Mouse (Mus musculus): ENCODE results near the gene Gm43951.
A peak's percentile ranks its signal among the peaks of the same experiment; 100 is the strongest.

The Gm43951 gene

GRCm38 (mm10) chr11:72206341-72207203 lies at the start of gene Gm43951:
Gm43951 (minus strand) TSS chr11:72206840.
- DNase-seq (ENCODE audit: low spot score in 2 of 2) = peak in 1 of 2 experiments; percentile 30

- no peak for DNase-seq (ENCODE audit: low spot score in 2 of 2)
Observed at GRCm38 (mm10) chr11:72256441-72256840, 49.8 kb upstream of the Gm43951 start.

DNA sequence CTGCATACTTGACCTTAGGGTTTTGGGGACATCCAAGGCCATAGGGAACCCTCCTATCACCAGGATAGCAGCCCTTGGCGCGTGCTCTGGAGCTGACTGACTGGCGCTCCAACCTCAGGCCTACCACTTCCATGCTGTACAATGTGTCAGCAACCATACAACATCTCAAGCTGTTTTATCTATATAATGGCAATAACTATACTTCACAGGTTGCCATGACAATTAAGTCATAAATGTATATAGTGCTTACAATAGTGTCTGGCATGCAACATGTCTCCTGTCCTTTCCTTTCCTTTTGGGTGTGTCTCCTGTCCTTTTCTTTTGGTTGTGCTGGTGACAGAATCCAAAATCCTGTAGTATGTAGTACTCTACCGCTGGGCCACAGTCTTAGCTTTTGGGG lies 49.0 kb upstream of the Gm43951 start:
- DNase-seq (ENCODE audit: low spot score in 2 of 2) = no peak

DNA sequence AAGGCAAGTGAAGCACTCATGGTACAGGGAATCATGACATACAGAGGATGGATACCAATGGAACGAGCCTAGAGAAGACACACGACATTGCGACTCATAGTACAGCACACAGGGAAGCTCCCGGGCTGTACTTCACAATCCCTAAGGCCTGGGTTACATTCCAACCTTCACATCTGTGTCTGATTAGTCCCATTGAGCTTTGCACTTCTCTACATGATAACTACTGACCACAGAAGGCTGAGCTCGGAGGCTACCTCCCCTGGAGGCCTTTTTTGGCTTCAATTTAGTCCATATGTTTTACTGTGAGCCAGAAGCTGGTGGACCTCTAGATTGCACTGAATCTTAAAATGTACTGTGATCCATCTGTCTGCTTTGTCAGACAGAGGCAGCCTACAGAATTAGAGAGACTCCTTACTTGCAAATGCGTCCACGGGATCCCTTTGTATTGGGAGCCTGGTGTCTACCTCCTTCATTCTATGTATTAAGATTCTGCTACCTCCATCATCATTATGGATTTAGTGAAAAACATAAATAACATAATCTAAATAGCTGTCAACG lies 38.6 kb upstream of the Gm43951 start:
- peak in 1 of 2 experiments; percentile 49 for DNase-seq (ENCODE audit: low spot score in 2 of 2)

DNA sequence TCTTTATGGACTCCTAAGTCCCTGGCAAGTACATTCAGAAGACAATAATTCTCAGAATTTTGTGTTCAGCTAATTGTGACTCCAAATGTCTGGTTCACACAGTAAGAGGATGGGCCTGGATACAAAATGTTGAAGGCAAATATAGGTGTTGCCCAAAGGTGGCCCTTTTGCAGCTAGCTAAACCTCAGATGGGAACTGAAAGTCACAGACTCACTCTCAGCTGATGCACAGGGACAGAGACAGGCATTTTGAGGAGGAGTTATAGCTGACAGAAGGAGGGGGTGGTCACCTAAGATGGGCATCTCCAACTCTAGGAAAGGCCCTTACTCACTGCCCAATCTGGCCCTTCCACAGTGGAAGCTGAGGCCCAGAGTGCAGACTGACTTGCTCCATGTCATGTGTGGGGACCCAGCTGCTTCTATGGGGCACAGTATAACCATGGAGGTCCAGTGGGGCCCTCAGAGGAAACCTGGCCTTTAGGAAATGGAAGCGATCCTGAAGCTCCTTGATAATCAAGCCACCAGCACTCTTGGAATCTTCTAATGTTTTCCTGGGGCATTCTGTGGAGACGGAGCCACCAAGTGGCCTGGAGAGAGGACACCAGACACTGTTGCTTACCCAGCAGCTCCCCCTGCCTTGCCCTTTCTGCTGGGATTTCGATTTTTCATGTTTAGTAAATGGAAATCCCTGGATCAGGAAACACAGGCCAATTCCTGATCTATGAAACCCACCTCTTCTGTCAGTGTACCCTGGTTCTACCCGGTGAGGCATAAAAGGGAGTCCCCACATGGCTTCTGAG lies 33.6 kb upstream of the Gm43951 start:
- DNase-seq (ENCODE audit: low spot score in 2 of 2) = no peak

DNA sequence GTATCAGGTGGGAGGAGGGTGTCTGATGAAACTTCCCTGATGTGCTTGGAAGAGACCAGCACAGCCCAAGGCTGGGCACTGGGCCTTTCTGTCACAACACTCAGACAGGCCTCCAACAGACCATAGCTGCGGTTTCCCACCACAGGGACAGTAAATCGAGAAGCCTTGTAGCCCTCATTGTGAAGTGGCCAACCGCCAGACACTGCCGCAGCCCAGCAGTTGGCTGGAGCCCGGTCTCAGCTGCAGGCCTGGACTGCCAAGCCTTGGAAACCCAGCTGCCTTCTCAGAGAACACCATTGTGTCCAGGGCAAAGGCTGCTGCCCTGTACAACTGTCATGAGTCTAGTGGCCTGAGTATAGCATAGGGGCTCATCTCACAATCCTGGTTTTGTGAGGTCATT lies 27.4 kb upstream of the Gm43951 start:
- peak; percentile 34 to 39 for DNase-seq (ENCODE audit: low spot score in 2 of 2)

GRCm38 (mm10) chr11:72232991-72233390 lies 26.4 kb upstream of the Gm43951 start:
- no peak for DNase-seq (ENCODE audit: low spot score in 2 of 2)

DNA sequence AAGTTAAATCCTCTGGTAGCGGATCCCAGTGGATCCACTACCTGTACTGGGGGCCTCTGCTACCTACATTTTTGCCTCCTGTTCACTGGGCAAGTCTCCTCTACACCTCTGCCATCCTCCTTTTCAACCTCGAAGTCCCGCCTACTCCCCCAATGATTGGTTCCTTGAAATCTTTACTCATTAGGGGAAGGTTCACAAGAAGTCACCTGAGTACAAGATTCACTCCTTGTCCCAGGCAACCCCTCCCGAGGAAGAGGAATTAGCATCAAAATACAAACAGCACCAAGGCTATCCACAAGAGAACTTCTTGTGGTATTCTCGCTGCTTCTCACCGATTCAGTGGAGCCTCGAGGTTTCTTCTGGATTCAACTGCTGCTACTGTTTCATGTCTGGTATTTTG lies 25.4 kb upstream of the Gm43951 start:
- no peak for DNase-seq (ENCODE audit: low spot score in 2 of 2)

DNA sequence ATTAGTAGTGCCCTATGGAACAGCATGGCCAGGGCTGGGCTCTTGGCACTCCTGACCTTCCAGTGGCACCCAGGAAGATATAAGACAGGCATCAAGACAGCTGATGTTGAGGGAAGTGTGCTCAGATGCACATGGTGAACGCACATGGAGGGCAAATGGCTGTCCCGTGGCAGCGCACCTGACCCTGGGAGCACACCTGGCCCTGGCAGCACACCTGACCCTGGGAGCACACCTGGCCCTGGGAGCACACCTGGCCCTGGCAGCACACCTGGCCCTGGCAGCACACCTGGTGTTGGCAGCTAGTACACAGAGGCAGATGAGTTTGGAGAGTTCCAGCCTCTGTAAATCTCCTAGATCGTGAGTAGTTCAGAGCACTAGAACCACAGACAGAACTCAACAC lies 21.9 kb upstream of the Gm43951 start:
- DNase-seq (ENCODE audit: low spot score in 2 of 2) = no peak

- no peak for DNase-seq (ENCODE audit: low spot score in 2 of 2)
Observed at GRCm38 (mm10) chr11:72226901-72227300, 20.3 kb upstream of the Gm43951 start.

DNA sequence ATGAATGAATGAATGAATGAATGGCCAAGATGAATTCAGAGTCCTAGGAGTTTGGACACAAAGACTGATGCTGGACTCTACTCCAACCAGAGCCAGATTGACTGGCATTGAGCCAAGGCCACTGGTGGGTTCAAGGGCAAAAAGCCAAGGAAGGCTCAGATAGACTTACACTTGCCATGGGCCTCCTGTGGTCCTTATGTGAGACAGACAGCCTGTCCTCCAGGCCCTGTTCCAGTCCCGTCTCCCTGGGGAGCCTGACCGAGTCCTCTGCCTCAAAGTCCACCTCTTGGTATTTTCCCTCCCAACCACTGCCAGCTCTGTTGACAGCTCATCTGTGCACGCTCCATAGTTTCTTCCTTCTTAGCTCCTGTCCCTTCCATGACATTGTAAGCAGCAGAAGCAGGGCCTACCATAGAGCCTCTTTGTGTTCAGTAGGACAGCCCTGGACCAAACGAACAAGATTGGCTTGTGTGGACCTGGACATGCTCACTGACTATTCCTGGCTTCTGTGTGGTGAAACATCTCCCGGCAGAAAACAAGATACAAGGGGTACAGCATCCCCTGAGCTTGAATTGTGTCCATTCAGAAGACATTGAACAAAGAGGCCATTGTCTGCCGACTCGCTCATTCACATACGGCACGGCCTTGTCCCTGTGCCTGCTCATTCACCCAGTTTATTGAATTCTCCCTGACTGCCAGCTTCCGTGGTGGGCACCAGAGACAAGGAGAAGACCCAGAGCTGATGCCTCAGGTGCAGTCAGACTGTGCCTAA lies 19.6 kb upstream of the Gm43951 start:
- DNase-seq (ENCODE audit: low spot score in 2 of 2) = no peak

GRCm38 (mm10) chr11:72224865-72225264 lies 18.2 kb upstream of the Gm43951 start:
- DNase-seq (ENCODE audit: low spot score in 2 of 2) = peak; percentile 82 to 88

- DNase-seq (ENCODE audit: low spot score in 2 of 2) = no peak
Observed at GRCm38 (mm10) chr11:72223414-72223813, 16.8 kb upstream of the Gm43951 start.

DNA sequence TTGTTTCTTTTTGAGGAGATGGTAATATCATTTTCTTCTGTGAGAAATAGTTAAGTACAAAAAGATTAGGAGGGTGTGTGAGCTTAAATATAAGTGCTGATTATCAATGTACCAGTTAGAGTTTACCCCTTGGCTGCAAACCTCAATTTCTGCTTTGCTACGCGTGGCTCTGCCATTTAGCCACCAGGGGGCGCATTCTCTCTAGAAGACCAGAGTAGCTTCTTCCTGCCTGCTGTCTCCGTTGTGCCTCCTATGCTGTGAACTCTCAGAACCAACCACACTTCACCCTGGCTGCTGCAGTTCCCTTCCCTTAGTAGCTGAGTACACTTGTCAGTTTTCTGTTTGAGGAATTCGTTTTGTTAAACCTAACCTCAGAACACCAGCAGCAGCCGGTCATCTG lies 14.6 kb upstream of the Gm43951 start:
- DNase-seq (ENCODE audit: low spot score in 2 of 2) = peak in 1 of 2 experiments; percentile 69

- peak in 1 of 2 experiments; percentile 16 for DNase-seq (ENCODE audit: low spot score in 2 of 2)
Observed at GRCm38 (mm10) chr11:72217116-72217515, 10.5 kb upstream of the Gm43951 start.

GRCm38 (mm10) chr11:72215410-72215797 lies 8.8 kb upstream of the Gm43951 start, which contains the start of gene Med31:
Med31 (minus strand) TSS chr11:72215592.
- DNase-seq (ENCODE audit: low spot score in 2 of 2) = peak in 1 of 2 experiments; percentile 76

DNA sequence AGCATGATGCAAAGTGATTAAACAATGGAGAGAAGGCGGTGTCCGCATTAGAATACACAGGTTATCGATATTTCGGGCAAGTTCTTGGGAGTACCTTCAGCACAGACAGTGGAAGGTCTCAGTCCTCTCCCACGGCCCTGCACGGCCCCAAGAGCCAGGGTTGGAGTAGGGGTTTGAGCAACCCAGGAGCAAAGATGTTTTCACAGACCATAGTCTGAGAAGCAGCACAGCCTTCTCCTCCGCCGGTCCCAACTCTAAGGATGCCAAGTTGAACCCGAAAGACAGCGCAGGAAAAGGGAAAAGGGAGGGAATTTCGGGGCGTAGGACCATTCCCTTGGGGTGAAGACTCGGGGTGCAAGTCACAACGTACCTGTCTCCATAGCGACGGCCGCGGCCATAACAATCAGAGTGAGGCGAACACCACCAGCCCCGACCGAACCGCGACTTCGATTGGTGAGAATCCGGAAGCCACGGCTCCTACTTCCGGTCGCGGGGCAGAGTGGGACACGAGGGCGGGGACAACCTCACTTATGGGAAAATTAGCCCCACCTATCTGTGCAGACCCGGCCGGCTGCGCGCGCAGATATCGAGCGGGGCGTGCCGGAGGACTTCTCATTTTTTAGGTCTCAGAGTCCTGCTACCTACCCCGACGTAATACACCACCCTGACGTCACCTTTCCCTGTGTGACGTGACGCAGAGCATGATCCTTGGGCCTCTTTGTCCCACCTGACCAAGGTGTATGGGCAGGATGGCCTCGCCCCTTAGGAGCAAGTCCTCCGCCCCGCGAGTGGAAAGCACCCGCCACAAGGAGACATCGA lies 8.2 kb upstream of the Gm43951 start:
- peak; percentile 94 for DNase-seq (ENCODE audit: low spot score in 2 of 2)

DNA sequence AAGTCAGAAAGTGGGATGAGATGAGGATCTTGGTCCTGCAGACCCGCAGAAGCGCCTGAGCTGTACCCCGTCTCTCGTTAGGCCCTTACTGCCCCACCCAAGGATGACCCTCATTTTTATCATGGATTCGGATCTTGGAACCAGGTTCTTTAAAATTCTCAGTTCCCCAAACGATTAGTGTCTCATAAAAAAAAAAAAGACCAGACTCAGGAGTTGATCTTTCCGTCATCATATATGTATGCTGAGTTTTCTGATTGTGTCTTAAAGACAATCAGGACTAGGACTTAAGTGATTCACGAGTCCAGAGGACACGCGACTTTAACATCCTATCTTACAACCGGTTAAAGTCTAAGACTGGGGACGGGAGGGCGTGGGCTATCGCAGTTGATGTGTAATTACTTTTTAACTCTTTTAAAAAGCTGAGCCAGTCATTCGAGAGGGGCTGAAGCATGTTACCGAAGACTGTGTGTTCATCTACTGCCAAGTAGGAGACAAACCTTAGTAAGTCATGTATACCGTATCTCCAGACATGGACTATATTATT lies 1.3 kb upstream of the Gm43951 start:
- no peak for DNase-seq (ENCODE audit: low spot score in 2 of 2)

DNA sequence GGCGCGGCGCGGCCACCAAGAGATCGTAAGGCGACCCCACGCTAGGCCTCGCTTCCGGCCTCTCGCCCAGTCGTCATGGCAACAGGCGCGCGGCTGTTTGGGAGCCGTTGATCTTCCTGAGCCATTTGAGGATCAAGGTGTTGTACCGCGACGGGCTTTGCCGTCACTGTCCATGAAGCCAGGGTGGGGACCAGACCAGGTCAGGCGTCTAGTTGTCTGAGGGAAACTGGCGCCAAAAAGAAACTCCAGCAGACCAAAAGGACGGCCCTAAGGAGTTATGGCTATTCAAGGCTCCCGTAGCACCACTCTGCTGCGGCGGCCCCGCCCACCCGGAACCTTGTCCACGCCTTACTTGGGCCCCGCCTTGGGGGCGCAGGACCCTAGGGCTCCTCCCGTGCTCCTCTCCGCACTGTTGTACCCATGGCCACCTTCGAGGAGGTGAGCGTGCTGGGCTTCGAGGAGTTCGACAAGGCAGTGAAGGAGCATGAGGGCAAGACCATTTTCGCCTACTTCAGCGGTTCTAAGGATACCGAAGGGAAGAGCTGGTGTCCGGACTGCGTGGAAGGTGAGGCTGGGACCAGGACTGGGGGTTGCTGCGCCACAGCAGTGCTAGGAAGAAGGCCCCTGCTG lies 679 bp upstream of the Gm43951 start, which contains the start of the genes 4933427D14Rik and Txndc17:
4933427D14Rik (minus strand) TSS at position 256 of the 630 bp plus-strand sequence.
Txndc17 (plus strand) TSS at position 344 of the 630 bp plus-strand sequence.
- peak; percentile 91 to 92 for DNase-seq (ENCODE audit: low spot score in 2 of 2)

DNA sequence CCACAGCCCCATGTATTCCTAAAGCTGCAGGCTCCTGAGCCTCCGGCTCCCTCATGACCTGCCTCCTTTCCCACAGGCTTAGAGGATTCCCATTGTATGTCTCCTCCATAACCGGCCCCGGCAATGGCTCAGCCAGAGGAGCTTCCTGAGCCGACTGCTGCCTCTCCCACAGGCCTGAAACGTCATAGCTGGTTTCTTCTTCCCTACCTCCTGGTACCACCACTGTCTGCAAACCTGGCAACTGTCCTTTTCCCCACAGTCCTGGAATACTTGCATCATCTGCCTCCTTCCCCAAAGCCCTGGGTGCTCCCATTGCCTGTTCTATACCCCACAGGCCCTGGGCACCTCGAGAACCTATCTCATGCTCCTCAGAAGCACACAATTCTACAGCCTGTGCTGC lies 1.4 kb downstream of the Gm43951 start:
- DNase-seq (ENCODE audit: low spot score in 2 of 2) = peak in 1 of 2 experiments; percentile 37
